9 mouse cellular contexts compared by ENCODE assay signal in the genomic region with DNA sequence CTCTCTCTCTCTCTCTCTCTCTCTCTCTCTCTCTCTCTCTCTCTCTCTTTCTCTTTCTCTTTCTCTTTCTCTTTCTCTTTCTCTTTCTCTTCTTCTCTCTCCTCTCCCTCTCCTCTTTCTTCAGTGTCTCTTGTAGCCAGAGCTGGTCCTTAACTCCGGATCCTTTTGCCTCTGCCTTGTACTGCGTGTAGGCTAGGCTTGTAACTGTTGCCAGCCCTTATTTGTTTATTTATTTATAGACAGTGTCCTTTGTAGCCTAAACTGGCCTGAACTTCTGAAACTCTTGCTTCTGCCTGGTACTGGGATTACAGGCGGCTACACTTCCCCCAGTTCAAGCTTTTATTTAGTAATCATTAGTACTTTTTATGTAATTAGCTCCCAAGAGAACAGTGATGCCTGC. TPM values are rescaled to one million over a fixed set of nuclear protein-coding genes. Genes with fewer than 3 reads are reported as not detected.
DNase-seq lines count a peak whose midpoint lies in the region; ATAC-seq lines count a peak whose summit lies in the region.
"Had no signal": no experiment of that assay in that cellular context is flagged by ENCODE, and none has a peak within 500 bp of the region (broad histone marks: within the 10 kb centered on the region; RNA-seq: fewer than 3 reads in every experiment).

No protein-coding gene starts in this region.

- H3K36me3 ChIP-seq in heart, embryonic 14.5 days (ENCODE audit: control insufficient read depth, insufficient read depth, low read length), result no peaks in the 10 kb centered on the region
- H3K36me3 ChIP-seq in hindbrain, embryonic 15.5 days, result no peaks in the 10 kb centered on the region
- H3K36me3 ChIP-seq in midbrain, embryonic 14.5 days (ENCODE audit: control insufficient read depth, insufficient read depth, low read length), result no peaks in the 10 kb centered on the region

- WGBS in heart, embryonic 14.5 days, result 18% methylated on average over 3 of the region's 3 CpGs
- 31% methylated on average over 3 of the region's 3 CpGs for WGBS in hindbrain, embryonic 15.5 days
- 43% methylated on average over 3 of the region's 3 CpGs for WGBS in midbrain, embryonic 14.5 days

- no peak for ATAC-seq in heart, embryonic 14.5 days (ENCODE audit: insufficient number of reproducible peaks, insufficient read depth, low FRiP score, low read depth)
- no peak for ATAC-seq in hindbrain, embryonic 15.5 days (ENCODE audit: low FRiP score, low read depth)
- ATAC-seq in midbrain, embryonic 14.5 days (ENCODE audit: low FRiP score, low TSS enrichment), result no peak

- H3K4me2 ChIP-seq in heart, embryonic 14.5 days (ENCODE audit: low read length), result peak overlapping the region; percentile 92
- peak overlapping the region; percentile 91 for H3K4me2 ChIP-seq in hindbrain, embryonic 15.5 days
- peak overlapping the region; percentile 76 for H3K4me2 ChIP-seq in midbrain, embryonic 14.5 days (ENCODE audit: low read length)

- H3K9me3 ChIP-seq in heart, embryonic 14.5 days (ENCODE audit: control insufficient read depth, low read length), result no peaks in the 10 kb centered on the region
- H3K9me3 ChIP-seq in hindbrain, embryonic 15.5 days, result no peaks in the 10 kb centered on the region
- no peaks in the 10 kb centered on the region for H3K9me3 ChIP-seq in midbrain, embryonic 14.5 days (ENCODE audit: control insufficient read depth, low read length)

- H3K9ac ChIP-seq in heart, embryonic 14.5 days (ENCODE audit: low read length), result peak overlapping the region; percentile 78
- H3K9ac ChIP-seq in hindbrain, embryonic 15.5 days, result 0 out of 2 replicates have a peak overlapping the region, but pooled peaks have one; percentile 13
- no peak overlapping the region; the same call in 1 of the 2 replicates for H3K9ac ChIP-seq in midbrain, embryonic 14.5 days (replicated peaks; ENCODE audit: low read length)

- H3K4me3 ChIP-seq in heart, embryonic 14.5 days (ENCODE audit: control insufficient read depth in 1 of 2, insufficient read depth in 1 of 2, low read depth in 1 of 2, low read length in 2 of 2), result peak overlapping the region in 1 of 2 experiments; percentile 69; a peak in 1 of 4 replicates
- peak overlapping the region; percentile 77; the same call in 1 of the 2 replicates for H3K4me3 ChIP-seq in hindbrain, embryonic 15.5 days
- H3K4me3 ChIP-seq in midbrain, embryonic 14.5 days (replicated peaks; ENCODE audit: low read depth, low read length), result peak overlapping the region; percentile 60

- intact Hi-C loops in heart, postnatal 14 days (cut with DNase I), result no loop called here

- no peaks in the 10 kb centered on the region for H3K27me3 ChIP-seq in heart, embryonic 14.5 days (ENCODE audit: control insufficient read depth, insufficient read depth, low read length)
- no peaks in the 10 kb centered on the region for H3K27me3 ChIP-seq in hindbrain, embryonic 15.5 days
- H3K27me3 ChIP-seq in midbrain, embryonic 14.5 days (ENCODE audit: control insufficient read depth, insufficient read depth, low read length), result no peaks in the 10 kb centered on the region

- peaks cover 0 to 3% of the 10 kb centered on the region in 2 experiments; a peak in 2 of 4 replicates for H3K4me1 ChIP-seq in heart, embryonic 14.5 days (ENCODE audit: control insufficient read depth in 2 of 2, insufficient read depth in 2 of 2, low read length in 2 of 2)
- peaks cover 21% of the 10 kb centered on the region for H3K4me1 ChIP-seq in hindbrain, embryonic 15.5 days (replicated peaks)
- no peaks in the 10 kb centered on the region; the same call in 1 of the 2 replicates for H3K4me1 ChIP-seq in midbrain, embryonic 14.5 days (ENCODE audit: control insufficient read depth, insufficient read depth, low read length)

- H3K27ac ChIP-seq in heart, embryonic 14.5 days (replicated peaks in 1 of 2; ENCODE audit: control insufficient read depth in 1 of 2, insufficient read depth in 1 of 2, low read depth in 2 of 2, low read length in 2 of 2), result no peak overlapping the region
- H3K27ac ChIP-seq in hindbrain, embryonic 15.5 days (replicated peaks), result no peak overlapping the region
- H3K27ac ChIP-seq in midbrain, embryonic 14.5 days (replicated peaks; ENCODE audit: low read depth, low read length), result no peak overlapping the region

- no peak for DNase-seq in heart, postnatal 14 days
- peak; percentile 27 for DNase-seq in NIH3T3 (ENCODE audit: low read depth)
- DNase-seq in midbrain, embryonic 14.5 days, result no peak
- no peak for DNase-seq in adrenal gland, postnatal 4 days (ENCODE audit: low spot score in 2 of 2)
- no peak for DNase-seq in cerebellum, adult 9-11 months
- no peak for DNase-seq in embryo, embryonic 10.5 days (ENCODE audit: low spot score)
- DNase-seq: gastrocnemius, postnatal 25 days had no signal

RNA-seq across cellular contexts. Expression of gene Katna1, which starts 1.2 kb away (rescaled TPM):
- 33.5 and 34.2 TPM in 2 replicates for polyA plus RNA-seq in heart, embryonic 14.5 days (2014; fragmentation: Nextera tagmentation; extraction: Ambion mirVana)
- total RNA-seq in heart, postnatal 14 days (2021), result 10 to 100 TPM; 14.7 TPM
- polyA plus RNA-seq in hindbrain, embryonic 15.5 days (2015; fragmentation: Nextera tagmentation; extraction: Ambion mirVana), result 27.6 and 30.7 TPM in 2 replicates
- 24.6 and 33.4 TPM in 2 replicates for polyA plus RNA-seq in midbrain, embryonic 14.5 days (2014; fragmentation: Nextera tagmentation; extraction: Ambion mirVana)
- total RNA-seq in adrenal gland, postnatal 4 days (2021), result 10 to 100 TPM; 34.0 to 39.2 TPM

RNA-seq across cellular contexts. Expression of gene Lats1, which starts 46.0 kb away (rescaled TPM):
- polyA plus RNA-seq in heart, embryonic 14.5 days (2014; fragmentation: Nextera tagmentation; extraction: Ambion mirVana), result 5.3 and 6.0 TPM in 2 replicates
- 10 to 100 TPM; 16.9 to 17.2 TPM for total RNA-seq in heart, postnatal 14 days (2021)
- 8.9 and 9.5 TPM in 2 replicates for polyA plus RNA-seq in hindbrain, embryonic 15.5 days (2015; fragmentation: Nextera tagmentation; extraction: Ambion mirVana)
- polyA plus RNA-seq in midbrain, embryonic 14.5 days (2014; fragmentation: Nextera tagmentation; extraction: Ambion mirVana), result 17.9 and 20.6 TPM in 2 replicates
- total RNA-seq in adrenal gland, postnatal 4 days (2021), result 10 to 100 TPM; 63.5 to 65.9 TPM

RNA-seq across cellular contexts. Expression of gene Pcmt1, which starts 46.1 kb away (rescaled TPM):
- polyA plus RNA-seq in heart, embryonic 14.5 days (2014; fragmentation: Nextera tagmentation; extraction: Ambion mirVana), result 130 and 134 TPM in 2 replicates
- total RNA-seq in heart, postnatal 14 days (2021), result 100 to 1,000 TPM in 1 of 2 experiments, 10 to 100 TPM in 1; 98.7 to 106 TPM
- 172 and 174 TPM in 2 replicates for polyA plus RNA-seq in hindbrain, embryonic 15.5 days (2015; fragmentation: Nextera tagmentation; extraction: Ambion mirVana)
- 156 and 169 TPM in 2 replicates for polyA plus RNA-seq in midbrain, embryonic 14.5 days (2014; fragmentation: Nextera tagmentation; extraction: Ambion mirVana)
- total RNA-seq in adrenal gland, postnatal 4 days (2021), result 10 to 100 TPM; 84.7 to 89.2 TPM

RNA-seq across cellular contexts. Expression of gene Nup43, which starts 59.7 kb away (rescaled TPM):
- polyA plus RNA-seq in heart, embryonic 14.5 days (2014; fragmentation: Nextera tagmentation; extraction: Ambion mirVana), result 35.4 and 37.5 TPM in 2 replicates
- 1 to 10 TPM; 4.8 to 5.5 TPM for total RNA-seq in heart, postnatal 14 days (2021)
- polyA plus RNA-seq in hindbrain, embryonic 15.5 days (2015; fragmentation: Nextera tagmentation; extraction: Ambion mirVana), result 31.1 and 32.0 TPM in 2 replicates
- 33.0 and 36.0 TPM in 2 replicates for polyA plus RNA-seq in midbrain, embryonic 14.5 days (2014; fragmentation: Nextera tagmentation; extraction: Ambion mirVana)
- 10 to 100 TPM; 16.2 to 16.3 TPM for total RNA-seq in adrenal gland, postnatal 4 days (2021)
